Mouse (Mus musculus): ENCODE measurements at regions not wholly inside any gene's neighbourhood (a gene's known extent, or its start where the extent isn't known, plus 50 kb on each side); places are given as distances from the start of the nearest gene placed in this dataset.

DNA sequence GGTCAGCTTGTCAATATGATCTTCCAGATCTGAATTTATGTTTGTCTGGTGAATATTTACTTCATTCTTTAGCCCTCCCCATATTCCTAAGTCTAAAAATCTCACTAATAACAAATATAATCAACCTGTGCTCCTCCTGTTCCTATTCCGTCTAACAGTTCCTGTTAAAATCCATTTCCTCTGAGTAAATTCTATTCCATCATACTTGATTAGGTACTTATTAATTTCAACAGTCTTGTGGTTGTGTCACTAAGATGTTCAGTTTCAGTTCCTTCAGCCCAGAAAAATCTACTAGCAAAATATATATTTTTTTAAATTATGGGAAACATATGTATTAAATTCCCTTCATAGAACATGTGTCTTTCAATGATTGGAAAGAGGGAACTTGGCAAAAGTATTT is 52.2 kb upstream of the Rap2b start:
- 85% methylated on average over 1 of the region's 1 CpGs for WGBS
- TF ChIP-seq POLR2A (IDR thresholded peaks at IDR 0.05; ENCODE audit: borderline replicate concordance, extremely low read depth, insufficient read depth, insufficient read length) = no peak
- H3K4me2 ChIP-seq (replicated peaks; ENCODE audit: low read depth, low read length, severe bottlenecking) = no peak overlapping the region
- H3K4me1 ChIP-seq (ENCODE audit: control insufficient read depth, insufficient read depth, low read length) = no peaks in the 10 kb centered on the region
- no peak overlapping the region for H3K9ac ChIP-seq (ENCODE audit: low read depth, low read length, severe bottlenecking)
- no peak for ATAC-seq (ENCODE audit: low FRiP score, low read depth)
- no peak overlapping the region for H3K27ac ChIP-seq (replicated peaks; ENCODE audit: low read depth, low read length)
- H3K9me3 ChIP-seq (ENCODE audit: control insufficient read depth, low read length) = no peaks in the 10 kb centered on the region
- DNase-seq (ENCODE audit: low spot score) = no peak
- H3K36me3 ChIP-seq (ENCODE audit: control insufficient read depth, insufficient read depth, low read length) = no peaks in the 10 kb centered on the region
- H3K4me3 ChIP-seq (replicated peaks; ENCODE audit: low read length) = no peak overlapping the region
- H3K27me3 ChIP-seq (ENCODE audit: control insufficient read depth, insufficient read depth, low read length) = no peaks in the 10 kb centered on the region

Data from limb, embryonic 14.5 days (tissue).